Mouse (Mus musculus): ENCODE results near the gene Tssk4. TPM values are rescaled to one million over a fixed set of nuclear protein-coding genes. Genes with fewer than 3 reads are reported as not detected.

Gene Tssk4
- polyA plus RNA-seq, 1 experiment from 2014 or later, result 0.29 TPM

GRCm38 (mm10) chr14:55616844-55617243, 33.1 kb upstream of the Tssk4 start:
- H3K9me3 ChIP-seq (ENCODE audit: control insufficient read depth, low read length), result no peaks in the 10 kb centered on the region
- no peaks in the 10 kb centered on the region for H3K27me3 ChIP-seq (replicated peaks; ENCODE audit: control insufficient read depth, insufficient read depth, low read length)
- H3K9ac ChIP-seq (replicated peaks; ENCODE audit: low read depth, low read length), result no peak overlapping the region
- no peak for ATAC-seq
- H3K4me1 ChIP-seq (replicated peaks; ENCODE audit: control insufficient read depth, insufficient read depth, low read length), result no peaks in the 10 kb centered on the region
- H3K27ac ChIP-seq (ENCODE audit: low read length), result no peak overlapping the region
- WGBS, result 86% methylated on average over 2 of the region's 2 CpGs
- H3K36me3 ChIP-seq (ENCODE audit: control insufficient read depth, insufficient read depth), result no peaks in the 10 kb centered on the region
- no peak overlapping the region for H3K4me2 ChIP-seq (ENCODE audit: low read length)
- H3K4me3 ChIP-seq (replicated peaks; ENCODE audit: low read length), result no peak overlapping the region

- H3K9me3 ChIP-seq (ENCODE audit: control insufficient read depth, low read length), result no peaks in the 10 kb centered on the region
- no peak within 1 kb of the TSS; the same call in 1 of the 2 replicates for H3K9ac ChIP-seq (replicated peaks; ENCODE audit: low read depth, low read length)
- no peaks in the 10 kb centered on the region for H3K27me3 ChIP-seq (replicated peaks; ENCODE audit: control insufficient read depth, insufficient read depth, low read length)
- 22% methylated on average over 21 of the region's 21 CpGs for WGBS
- H3K4me2 ChIP-seq (ENCODE audit: low read length), result peak within 1 kb of the TSS; percentile 27
- no peak within 1 kb of the TSS; the same call in 1 of the 2 replicates for H3K27ac ChIP-seq (ENCODE audit: low read length)
- peak within 1 kb of the TSS; percentile 32 for H3K4me3 ChIP-seq (replicated peaks; ENCODE audit: low read length)
- H3K36me3 ChIP-seq (ENCODE audit: control insufficient read depth, insufficient read depth), result no peaks in the 10 kb centered on the region
- ATAC-seq, result peak; percentile 76
- no peaks in the 10 kb centered on the region for H3K4me1 ChIP-seq (replicated peaks; ENCODE audit: control insufficient read depth, insufficient read depth, low read length)
These were observed 32.2 kb upstream of the Tssk4 start, which contains the start of gene Rec8 for GRCm38 (mm10) chr14:55617822-55618221. Gene Rec8, plus strand, starts transcription at chr14:55618037.

- Histone ChIP-seq H3K27ac (ENCODE audit: low read length) (no peak overlapping the region; the same call in 1 of the 2 replicates), H3K27me3 (replicated peaks; ENCODE audit: control insufficient read depth, insufficient read depth, low read length) (no peaks in the 10 kb centered on the region), H3K4me1 (replicated peaks; ENCODE audit: control insufficient read depth, insufficient read depth, low read length) (no peaks in the 10 kb centered on the region), H3K4me2 (ENCODE audit: low read length) (peak overlapping the region; percentile 27), H3K9ac (replicated peaks; ENCODE audit: low read depth, low read length) (no peak overlapping the region; the same call in 1 of the 2 replicates), H3K9me3 (ENCODE audit: control insufficient read depth, low read length) (no peaks in the 10 kb centered on the region), H3K4me3 (replicated peaks; ENCODE audit: low read length) (peak overlapping the region; percentile 32), H3K36me3 (ENCODE audit: control insufficient read depth, insufficient read depth) (no peaks in the 10 kb centered on the region)
- WGBS, result 55% methylated on average over 22 of the region's 22 CpGs
- no peak for ATAC-seq
These were observed 31.3 kb upstream of the Tssk4 start for GRCm38 (mm10) chr14:55618486-55619195.

- Histone ChIP-seq H3K4me1 (replicated peaks; ENCODE audit: control insufficient read depth, insufficient read depth, low read length) (no peaks in the 10 kb centered on the region), H3K36me3 (ENCODE audit: control insufficient read depth, insufficient read depth) (peaks cover 46% of the 10 kb centered on the region), H3K27me3 (replicated peaks; ENCODE audit: control insufficient read depth, insufficient read depth, low read length) (no peaks in the 10 kb centered on the region), H3K9ac (replicated peaks; ENCODE audit: low read depth, low read length) (no peak overlapping the region), H3K4me3 (replicated peaks; ENCODE audit: low read length) (no peak overlapping the region), H3K27ac (ENCODE audit: low read length) (no peak overlapping the region), H3K4me2 (ENCODE audit: low read length) (no peak overlapping the region), H3K9me3 (ENCODE audit: control insufficient read depth, low read length) (no peaks in the 10 kb centered on the region)
- no peak for ATAC-seq
- 93% methylated on average over 27 of the region's 27 CpGs for WGBS
These were observed 21.7 kb upstream of the Tssk4 start for GRCm38 (mm10) chr14:55628077-55628827.

GRCm38 (mm10) chr14:55629312-55629711, 20.7 kb upstream of the Tssk4 start:
- H3K27me3 ChIP-seq (replicated peaks; ENCODE audit: control insufficient read depth, insufficient read depth, low read length), result no peaks in the 10 kb centered on the region
- ATAC-seq, result no peak
- H3K9me3 ChIP-seq (ENCODE audit: control insufficient read depth, low read length), result no peaks in the 10 kb centered on the region
- H3K36me3 ChIP-seq (ENCODE audit: control insufficient read depth, insufficient read depth), result peaks cover 48% of the 10 kb centered on the region
- H3K4me2 ChIP-seq (ENCODE audit: low read length), result no peak overlapping the region
- no peak overlapping the region for H3K9ac ChIP-seq (replicated peaks; ENCODE audit: low read depth, low read length)
- 46% methylated on average over 5 of the region's 5 CpGs for WGBS
- peaks cover 5% of the 10 kb centered on the region for H3K4me1 ChIP-seq (replicated peaks; ENCODE audit: control insufficient read depth, insufficient read depth, low read length)
- no peak overlapping the region for H3K27ac ChIP-seq (ENCODE audit: low read length)
- H3K4me3 ChIP-seq (replicated peaks; ENCODE audit: low read length), result no peak overlapping the region

GRCm38 (mm10) chr14:55634874-55635522, 15.0 kb upstream of the Tssk4 start:
- Histone ChIP-seq H3K9ac (replicated peaks; ENCODE audit: low read depth, low read length) (peak overlapping the region; percentile 72), H3K9me3 (ENCODE audit: control insufficient read depth, low read length) (no peaks in the 10 kb centered on the region), H3K27me3 (replicated peaks; ENCODE audit: control insufficient read depth, insufficient read depth, low read length) (no peaks in the 10 kb centered on the region), H3K4me2 (ENCODE audit: low read length) (peak overlapping the region; percentile 92), H3K27ac (ENCODE audit: low read length) (peak overlapping the region; percentile 73), H3K36me3 (ENCODE audit: control insufficient read depth, insufficient read depth) (peaks cover 19% of the 10 kb centered on the region), H3K4me3 (replicated peaks; ENCODE audit: low read length) (peak overlapping the region; percentile 72), H3K4me1 (replicated peaks; ENCODE audit: control insufficient read depth, insufficient read depth, low read length) (peaks cover 18% of the 10 kb centered on the region)
- ATAC-seq, result peak; percentile 35; the same call in 1 of the 2 replicates
- WGBS, result 4% methylated on average over 23 of the region's 23 CpGs

- ATAC-seq, result peak; percentile 96
- 1% methylated on average over 33 of the region's 33 CpGs for WGBS
- H3K9ac ChIP-seq (replicated peaks; ENCODE audit: low read depth, low read length), result peak within 1 kb of the TSS; percentile 72
These were observed 14.4 kb upstream of the Tssk4 start, which contains the start of gene Ipo4 for GRCm38 (mm10) chr14:55635523-55636007. Gene Ipo4, minus strand, starts transcription at chr14:55635957.

GRCm38 (mm10) chr14:55637795-55638194, 12.2 kb upstream of the Tssk4 start, which contains the start of gene Gm49378:
Gene Gm49378, minus strand, starts transcription at chr14:55637895.
- H3K27me3 ChIP-seq (replicated peaks; ENCODE audit: control insufficient read depth, insufficient read depth, low read length), result no peaks in the 10 kb centered on the region
- H3K9me3 ChIP-seq (ENCODE audit: control insufficient read depth, low read length), result no peaks in the 10 kb centered on the region
- peaks cover 24% of the 10 kb centered on the region for H3K4me1 ChIP-seq (replicated peaks; ENCODE audit: control insufficient read depth, insufficient read depth, low read length)
- peaks cover 22% of the 10 kb centered on the region for H3K36me3 ChIP-seq (ENCODE audit: control insufficient read depth, insufficient read depth)
- H3K4me3 ChIP-seq (replicated peaks; ENCODE audit: low read length), result no peak within 1 kb of the TSS
- no peak within 1 kb of the TSS for H3K4me2 ChIP-seq (ENCODE audit: low read length)
- WGBS, result 95% methylated on average over 9 of the region's 9 CpGs
- H3K27ac ChIP-seq (ENCODE audit: low read length), result no peak within 1 kb of the TSS
- H3K9ac ChIP-seq (replicated peaks; ENCODE audit: low read depth, low read length), result no peak within 1 kb of the TSS
- no peak for ATAC-seq

More at GRCm38 (mm10) chr14:55635523-55636007, 14.4 kb upstream of the Tssk4 start, which contains the start of gene Ipo4:
- peak within 1 kb of the TSS; percentile 72 for H3K4me3 ChIP-seq (replicated peaks; ENCODE audit: low read length)
- peaks cover 18% of the 10 kb centered on the region for H3K4me1 ChIP-seq (replicated peaks; ENCODE audit: control insufficient read depth, insufficient read depth, low read length)
- H3K9me3 ChIP-seq (ENCODE audit: control insufficient read depth, low read length), result no peaks in the 10 kb centered on the region
- H3K27ac ChIP-seq (ENCODE audit: low read length), result peak within 1 kb of the TSS; percentile 73
- no peaks in the 10 kb centered on the region for H3K27me3 ChIP-seq (replicated peaks; ENCODE audit: control insufficient read depth, insufficient read depth, low read length)
- H3K36me3 ChIP-seq (ENCODE audit: control insufficient read depth, insufficient read depth), result peaks cover 18% of the 10 kb centered on the region
- H3K4me2 ChIP-seq (ENCODE audit: low read length), result peak within 1 kb of the TSS; percentile 92

- H3K27ac ChIP-seq (ENCODE audit: low read length), result no peak overlapping the region
- no peak for ATAC-seq
- no peak overlapping the region for H3K4me2 ChIP-seq (ENCODE audit: low read length)
- H3K36me3 ChIP-seq (ENCODE audit: control insufficient read depth, insufficient read depth), result peaks cover 20% of the 10 kb centered on the region
- no peak overlapping the region for H3K4me3 ChIP-seq (replicated peaks; ENCODE audit: low read length)
- H3K27me3 ChIP-seq (replicated peaks; ENCODE audit: control insufficient read depth, insufficient read depth, low read length), result no peaks in the 10 kb centered on the region
- 98% methylated on average over 14 of the region's 14 CpGs for WGBS
- H3K9me3 ChIP-seq (ENCODE audit: control insufficient read depth, low read length), result no peaks in the 10 kb centered on the region
- no peak overlapping the region for H3K9ac ChIP-seq (replicated peaks; ENCODE audit: low read depth, low read length)
- H3K4me1 ChIP-seq (replicated peaks; ENCODE audit: control insufficient read depth, insufficient read depth, low read length), result peaks cover 24% of the 10 kb centered on the region
These were observed 9.2 kb upstream of the Tssk4 start for GRCm38 (mm10) chr14:55640816-55641215.

Data from forebrain, embryonic 16.5 days (tissue).